8 mouse cellular contexts compared by ENCODE assay signal in genomic region chr2:132131266-132131665, GRCm38 (mm10). TPM values are rescaled to one million over a fixed set of nuclear protein-coding genes. Genes with fewer than 3 reads are reported as not detected.
DNase-seq lines count a peak whose midpoint lies in the region; ATAC-seq and TF ChIP-seq lines count a peak whose summit lies in the region.

No protein-coding gene starts in this region.

- no peak overlapping the region for H3K9ac ChIP-seq in neural tube, embryonic 11.5 days (ENCODE audit: low read length)
- H3K9ac ChIP-seq in lung, embryonic 15.5 days: no peak overlapping the region

- ATAC-seq in neural tube, embryonic 11.5 days (ENCODE audit: insufficient read depth, low FRiP score, low TSS enrichment): no peak
- ATAC-seq in lung, embryonic 15.5 days (ENCODE audit: borderline replicate concordance, extremely low read depth, low FRiP score, low TSS enrichment): peak; percentile 77

- no peak for TF ChIP-seq POLR2A in kidney, adult 2 months (IDR thresholded peaks at IDR 0.05; ENCODE audit: low read depth, low read length)

- H3K4me3 ChIP-seq in neural tube, embryonic 11.5 days (ENCODE audit: low read depth, low read length): no peak overlapping the region
- no peak overlapping the region for H3K4me3 ChIP-seq in kidney, adult 2 months (ENCODE audit: insufficient read depth, low read depth, low read length)
- no peak overlapping the region for H3K4me3 ChIP-seq in lung, embryonic 15.5 days

- no peaks in the 10 kb centered on the region for H3K27me3 ChIP-seq in neural tube, embryonic 11.5 days (ENCODE audit: control insufficient read depth, insufficient read depth, low read length)
- no peaks in the 10 kb centered on the region for H3K27me3 ChIP-seq in kidney, adult 2 months (replicated peaks; ENCODE audit: control insufficient read depth, insufficient read depth, low read length)
- no peaks in the 10 kb centered on the region for H3K27me3 ChIP-seq in lung, embryonic 15.5 days

- peak; percentile 30 for DNase-seq in neural tube, embryonic 11.5 days (ENCODE audit: low spot score)
- no peak for DNase-seq in neural tube, embryonic 10.5 days (ENCODE audit: extremely low spot score, low spot score)
- DNase-seq in embryo, embryonic 10.5 days (ENCODE audit: low spot score): peak; percentile 57
- DNase-seq in heart, adult 9 months (ENCODE audit: low spot score in 2 of 2): peak; percentile 76 to 82
- DNase-seq in kidney, adult 2 months: peak; percentile 91
- peak; percentile 61 for DNase-seq in ovary, postnatal 36 days (ENCODE audit: low spot score)
- DNase-seq in right cerebral cortex, postnatal 14 days: no peak

- WGBS in neural tube, embryonic 11.5 days: 3% methylated on average over 9 of the region's 9 CpGs
- 13% methylated on average over 9 of the region's 9 CpGs for WGBS in kidney, adult 2 months
- WGBS in lung, embryonic 15.5 days: 10% methylated on average over 9 of the region's 9 CpGs

- peak overlapping the region; percentile 24; the same call in 1 of the 2 replicates for H3K4me2 ChIP-seq in neural tube, embryonic 11.5 days (ENCODE audit: low read depth)
- H3K4me2 ChIP-seq in lung, embryonic 15.5 days: peak overlapping the region; percentile 44; the same call in 1 of the 2 replicates

- H3K4me1 ChIP-seq in neural tube, embryonic 11.5 days (ENCODE audit: control insufficient read depth, insufficient read depth, low read length): peaks cover 2% of the 10 kb centered on the region; the same call in 1 of the 2 replicates
- peaks cover 5% of the 10 kb centered on the region; the same call in 1 of the 2 replicates for H3K4me1 ChIP-seq in kidney, adult 2 months (ENCODE audit: control insufficient read depth, insufficient read depth, low read length)
- peaks cover 17% of the 10 kb centered on the region for H3K4me1 ChIP-seq in lung, embryonic 15.5 days

- no peaks in the 10 kb centered on the region for H3K36me3 ChIP-seq in neural tube, embryonic 11.5 days (ENCODE audit: control insufficient read depth, insufficient read depth, low read length)
- no peaks in the 10 kb centered on the region for H3K36me3 ChIP-seq in kidney, adult 2 months (ENCODE audit: control insufficient read depth, insufficient read depth, low read length)
- no peaks in the 10 kb centered on the region for H3K36me3 ChIP-seq in lung, embryonic 15.5 days

- H3K27ac ChIP-seq in neural tube, embryonic 11.5 days (ENCODE audit: low read depth, low read length): no peak overlapping the region
- H3K27ac ChIP-seq in kidney, adult 2 months (ENCODE audit: insufficient read depth, low read depth, low read length): no peak overlapping the region
- H3K27ac ChIP-seq in lung, embryonic 15.5 days: no peak overlapping the region

- TF ChIP-seq CTCF in kidney, adult 2 months (conservative IDR thresholded peaks at IDR 0.05; ENCODE audit: insufficient read depth, insufficient read length, low read depth, low read length): no peak

- no peaks in the 10 kb centered on the region for H3K9me3 ChIP-seq in neural tube, embryonic 11.5 days (ENCODE audit: control insufficient read depth, low read length)
- H3K9me3 ChIP-seq in lung, embryonic 15.5 days: no peaks in the 10 kb centered on the region

RNA-seq across cellular contexts. Expression of gene Slc23a2, which starts 13.6 kb away (rescaled TPM):
- 13.3 and 17.6 TPM in 2 replicates for polyA plus RNA-seq in neural tube, embryonic 11.5 days (2014; fragmentation: Nextera tagmentation; extraction: Ambion mirVana)
- 15.3 and 15.7 TPM in 2 replicates for polyA plus RNA-seq in kidney, adult 2 months (2012; rRNA removed)
- polyA plus RNA-seq in lung, embryonic 15.5 days (2015; fragmentation: Nextera tagmentation; extraction: Ambion mirVana): 11.6 and 12.1 TPM in 2 replicates

Comparison
In these comparisons a context has a peak if more than half of its experiments do, and no peak if none do; other contexts are left out.
1. DNase-seq: peak in neural tube, embryonic 11.5 days (single experiment), embryo, embryonic 10.5 days (single experiment), heart, adult 9 months (2 of 2), kidney, adult 2 months (single experiment) and ovary, postnatal 36 days (single experiment); none in neural tube, embryonic 10.5 days (single experiment) and right cerebral cortex, postnatal 14 days (single experiment).